Mouse (Mus musculus) ES-Bruce4 (cell line): ENCODE results near the gene 2010300C02Rik.

ENCODE experiments used
- CTCF ChIP-seq: IDR thresholded peaks from one replicate; pipeline ENCODE4 v1.8.1; 2011; ENCODE audit warnings: low read depth, low read length
- POLR2A ChIP-seq: IDR thresholded peaks from one replicate; pipeline ENCODE4 v1.8.1; 2011; ENCODE audit warnings: low read length; ENCODE audit not compliant: insufficient read depth

- TF ChIP-seq CTCF (no peak), POLR2A (no peak)
Observed at GRCm38 (mm10) chr1:37667386-37667785, 52.5 kb downstream of the 2010300C02Rik start.
